Mouse (Mus musculus) heart, embryonic 15.5 days (tissue): ENCODE results near the gene Olfr497. TPM values are rescaled to one million over a fixed set of nuclear protein-coding genes. Genes with fewer than 3 reads are reported as not detected.

ENCODE experiments used
- ATAC-seq: fragments of 200-750 bp; cut with Nextera tagmentation; replicated peaks from 2 replicates; pipeline ENCODE4 v1.8.0; 2017; ENCODE audit warnings: low read depth, moderate TSS enrichment; ENCODE audit not compliant: insufficient number of reproducible peaks, insufficient read depth, low FRiP score
- H3K27ac ChIP-seq: fragments of 300-500 bp; sonication (generic); 2 replicates; pipeline ENCODE4 v1.5.1; 2015; ENCODE audit warnings: mild to moderate bottlenecking, inconsistent platforms
- H3K27me3 ChIP-seq: fragments of 300-500 bp; sonication (generic); 2 replicates; pipeline ENCODE4 v1.6.1; 2015; ENCODE audit warnings: inconsistent platforms
- H3K36me3 ChIP-seq: fragments of 300-500 bp; sonication (generic); 2 replicates; pipeline ENCODE4 v1.6.1; 2015; ENCODE audit warnings: mild to moderate bottlenecking, inconsistent platforms
- H3K4me1 ChIP-seq: fragments of 300-500 bp; sonication (generic); replicated peaks from 2 replicates; pipeline ENCODE4 v1.6.1; 2015; ENCODE audit warnings: inconsistent platforms
- H3K4me2 ChIP-seq: fragments of 300-500 bp; sonication (generic); 2 replicates; pipeline ENCODE4 v1.6.1; 2015; ENCODE audit warnings: inconsistent platforms, mild to moderate bottlenecking, moderate library complexity
- H3K4me3 ChIP-seq: fragments of 300-500 bp; sonication (generic); 2 replicates; pipeline ENCODE4 v1.5.1; 2015; ENCODE audit warnings: mild to moderate bottlenecking, inconsistent platforms
- H3K9ac ChIP-seq: fragments of 300-500 bp; sonication (generic); 2 replicates; pipeline ENCODE4 v1.6.1; 2015; ENCODE audit warnings: mild to moderate bottlenecking, inconsistent platforms
- H3K9me3 ChIP-seq: fragments of 300-500 bp; sonication (generic); replicated peaks from 2 replicates; pipeline ENCODE4 v1.6.1; 2016; ENCODE audit warnings: inconsistent platforms
- WGBS: fragments of 180-500 bp; shearing (Covaris S2); methylation state at CpG from one replicate; pipeline ENCODE4 v1.1.7; 2015; ENCODE audit warnings: mixed read lengths; 5-methylcytosine and 5-hydroxymethylcytosine counted together
- polyA plus RNA-seq: library from polyadenylated mRNA; unstranded; fragments of >200 nt; fragmentation: Nextera tagmentation; extraction: Ambion mirVana; gene quantifications from 2 replicates; pipeline ENCODE4 v1.2.1, GENCODE M21; 2015

Gene Olfr497
- not detected in 2 replicates for polyA plus RNA-seq

DNA sequence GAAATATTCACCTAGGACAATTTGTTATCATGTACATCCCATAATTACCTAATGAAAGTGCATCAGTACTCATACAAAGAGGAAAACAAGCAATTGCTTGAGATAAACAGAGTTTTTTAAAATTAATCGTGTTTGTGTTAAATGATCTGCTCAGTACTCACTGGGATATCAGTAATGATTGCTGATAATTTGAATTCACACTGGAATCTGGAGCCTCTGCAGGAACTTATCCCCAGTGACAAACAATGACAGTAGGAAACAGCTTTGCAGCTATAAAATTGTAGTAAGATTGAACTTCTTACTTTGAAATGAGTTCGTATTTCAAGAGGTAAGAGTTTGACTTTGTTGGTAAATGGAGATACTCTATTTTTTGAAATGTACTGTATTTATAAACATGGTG is at the start of gene Olfr497:
Gene Olfr497, plus strand, starts transcription at position 301 of the 400 bp plus-strand sequence.
- no peak within 1 kb of the TSS for H3K9ac ChIP-seq
- H3K27ac ChIP-seq: no peak within 1 kb of the TSS
- H3K9me3 ChIP-seq: no peaks in the 10 kb centered on the region; the same call in 1 of the 2 replicates
- H3K36me3 ChIP-seq: no peaks in the 10 kb centered on the region
- no peak for ATAC-seq
- H3K4me2 ChIP-seq: no peak within 1 kb of the TSS
- no peaks in the 10 kb centered on the region for H3K4me1 ChIP-seq
- WGBS: 61% methylated on average over 2 of the region's 2 CpGs
- no peaks in the 10 kb centered on the region for H3K27me3 ChIP-seq
- no peak within 1 kb of the TSS for H3K4me3 ChIP-seq

DNA sequence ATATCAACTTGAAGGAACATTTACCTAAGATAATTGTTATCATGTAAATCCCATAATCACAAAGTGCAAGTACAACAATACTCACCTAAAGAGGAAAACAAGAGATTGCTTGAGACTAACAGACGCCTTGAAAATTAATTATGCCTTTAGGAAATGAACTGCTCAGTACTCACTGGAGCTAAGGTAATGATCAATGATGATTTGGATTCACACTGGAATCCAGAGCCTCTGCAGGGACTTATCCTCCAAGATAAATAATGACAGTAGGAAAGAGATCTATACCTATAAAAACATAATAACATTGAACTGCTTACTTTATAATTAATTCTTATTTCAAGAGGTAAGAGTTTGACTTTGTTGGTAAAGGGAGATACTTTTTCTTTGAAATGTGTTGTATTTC is 27.4 kb upstream of the Olfr497 start, which contains the start of gene Olfr495:
Gene Olfr495, plus strand, starts transcription at position 301 of the 400 bp plus-strand sequence.
- Histone ChIP-seq H3K4me1 (no peaks in the 10 kb centered on the region), H3K27ac (no peak within 1 kb of the TSS), H3K9me3 (no peaks in the 10 kb centered on the region), H3K9ac (no peak within 1 kb of the TSS), H3K4me2 (no peak within 1 kb of the TSS), H3K4me3 (no peak within 1 kb of the TSS), H3K36me3 (no peaks in the 10 kb centered on the region), H3K27me3 (no peaks in the 10 kb centered on the region)
- no peak for ATAC-seq
- WGBS: 49% methylated on average over 1 of the region's 1 CpGs

DNA sequence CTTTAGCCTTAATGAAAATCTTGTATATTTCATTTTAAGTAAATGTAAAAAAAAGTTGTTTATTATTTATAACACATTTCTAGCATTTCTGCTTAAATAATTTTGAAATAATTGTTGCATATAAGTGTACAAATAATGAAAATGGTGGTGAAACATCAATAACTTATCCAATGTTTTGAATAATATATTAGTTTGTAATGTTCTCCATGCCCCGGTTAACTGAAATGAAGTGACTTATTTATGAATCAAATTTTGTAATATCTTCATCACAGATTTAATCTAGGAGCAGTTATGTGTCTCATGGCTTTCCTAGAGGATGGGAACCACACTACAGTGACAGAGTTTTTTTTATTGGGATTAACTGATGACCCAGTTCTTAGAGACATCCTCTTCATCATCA is 44.8 kb downstream of the Olfr497 start, which contains the start of gene Olfr498:
Gene Olfr498, plus strand, starts transcription at position 301 of the 400 bp plus-strand sequence.
- no peak within 1 kb of the TSS for H3K9ac ChIP-seq
- H3K27me3 ChIP-seq: no peaks in the 10 kb centered on the region
- H3K4me2 ChIP-seq: no peak within 1 kb of the TSS
- H3K9me3 ChIP-seq: no peaks in the 10 kb centered on the region; the same call in 1 of the 2 replicates
- WGBS: 73% methylated on average over 1 of the region's 1 CpGs
- ATAC-seq: no peak
- no peak within 1 kb of the TSS for H3K27ac ChIP-seq
- H3K4me1 ChIP-seq: no peaks in the 10 kb centered on the region
- H3K4me3 ChIP-seq: no peak within 1 kb of the TSS
- H3K36me3 ChIP-seq: no peaks in the 10 kb centered on the region

Other genes starting within 250 kb of the Olfr497 start
- not detected in 2 replicates for gene Olfr486, start 247.7 kb upstream of the Olfr497 start, polyA plus RNA-seq
- not detected in 2 replicates for gene Olfr487, start 205.8 kb upstream of the Olfr497 start, polyA plus RNA-seq
- gene Olfr488, start 162.1 kb upstream of the Olfr497 start, polyA plus RNA-seq: not detected in 2 replicates
- not detected in 2 replicates for gene Olfr490, start 131.5 kb upstream of the Olfr497 start, polyA plus RNA-seq
- not detected in 2 replicates for gene Olfr491, start 107.0 kb upstream of the Olfr497 start, polyA plus RNA-seq
- not detected in 2 replicates for gene Olfr492, start 96.7 kb upstream of the Olfr497 start, polyA plus RNA-seq
- gene Olfr493, start 73.4 kb upstream of the Olfr497 start, polyA plus RNA-seq: not detected in 2 replicates
- gene Olfr494, start 55.1 kb upstream of the Olfr497 start, polyA plus RNA-seq: not detected in 2 replicates
- not detected in 2 replicates for gene Olfr495, start 27.3 kb upstream of the Olfr497 start, polyA plus RNA-seq
- gene Olfr498, start 44.9 kb downstream of the Olfr497 start, polyA plus RNA-seq: not detected in 2 replicates
- not detected in 2 replicates for gene Olfr502, start 104.6 kb downstream of the Olfr497 start, polyA plus RNA-seq
- gene Olfr503, start 124.1 kb downstream of the Olfr497 start, polyA plus RNA-seq: not detected in 2 replicates
- not detected in 2 replicates for gene Olfr504, start 145.4 kb downstream of the Olfr497 start, polyA plus RNA-seq
- gene Olfr506, start 190.4 kb downstream of the Olfr497 start, polyA plus RNA-seq: not detected in 2 replicates
- not detected in 2 replicates for gene Olfr507, start 201.4 kb downstream of the Olfr497 start, polyA plus RNA-seq
- gene Olfr508, start 209.6 kb downstream of the Olfr497 start, polyA plus RNA-seq: not detected in 2 replicates
- gene Olfr509, start 231.5 kb downstream of the Olfr497 start, polyA plus RNA-seq: not detected in 2 replicates
- gene Olfr510, start 246.0 kb downstream of the Olfr497 start, polyA plus RNA-seq: not detected in 2 replicates